Mouse (Mus musculus) spleen, postnatal 10 days (tissue): ENCODE results near the gene Klrb1b.
A peak's percentile ranks its signal among the peaks of the same experiment; 100 is the strongest.

ENCODE experiments used
- DNase-seq, 2 experiments: peaks; one replicate each; pipeline ENCODE4 v3.0.0; 2021 to 2022; ENCODE audit warnings: low spot score in 2 of 2

Klrb1b gene

GRCm38 (mm10) chr6:128826132-128826531 lies at the start of gene Klrb1b, which contains the start of gene Gm44511:
Klrb1b (minus strand) TSS chr6:128826331.
Gm44511 (minus strand) TSS chr6:128826315.
- DNase-seq = no peak

- DNase-seq = no peak
These were observed 45.9 kb upstream of the Klrb1b start for GRCm38 (mm10) chr6:128871910-128872610.

- DNase-seq = no peak
These were observed 42.7 kb upstream of the Klrb1b start for GRCm38 (mm10) chr6:128868861-128869260.

DNA sequence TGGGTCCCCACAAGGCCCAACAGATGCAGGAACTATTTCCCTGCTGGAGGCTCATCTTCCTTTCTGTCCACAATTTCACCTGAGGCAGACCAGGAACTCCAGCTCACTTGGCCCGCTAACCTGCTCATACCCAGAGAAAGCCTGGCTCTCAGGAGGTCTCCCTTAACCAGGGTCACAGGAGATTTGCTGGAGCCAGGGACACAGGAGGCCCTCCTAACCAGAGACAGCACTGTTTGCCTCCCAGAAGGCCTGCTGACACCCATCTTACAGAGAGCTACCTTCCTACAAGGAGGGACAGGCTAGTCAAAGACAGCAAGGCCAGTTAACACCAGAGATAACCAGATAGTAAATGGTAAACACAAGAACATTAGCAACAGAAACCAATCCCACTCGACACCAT lies 31.8 kb upstream of the Klrb1b start:
- DNase-seq = no peak

GRCm38 (mm10) chr6:128856250-128856649 lies 30.1 kb upstream of the Klrb1b start:
- peak in 1 of 2 experiments; percentile 60 for DNase-seq

DNA sequence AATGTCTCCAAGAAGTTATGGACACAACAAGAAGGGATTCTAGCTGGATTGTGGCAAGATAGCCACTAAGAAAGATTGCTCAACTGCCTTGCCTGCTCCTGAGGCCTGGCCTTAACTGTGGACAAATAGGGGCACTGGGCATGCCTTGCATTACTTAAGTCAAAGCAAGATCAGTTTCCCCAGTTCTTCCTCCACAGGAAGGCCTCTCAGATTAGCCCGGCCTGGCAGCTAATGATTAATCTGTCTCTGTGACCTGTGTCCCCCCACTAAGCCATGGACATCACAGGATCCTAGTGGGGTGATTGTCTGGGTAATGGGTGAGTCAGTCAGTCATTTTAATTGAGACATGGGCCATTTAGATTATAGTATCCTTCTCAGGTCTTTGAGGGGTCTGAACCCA lies 29.3 kb upstream of the Klrb1b start:
- DNase-seq = no peak

GRCm38 (mm10) chr6:128854895-128855294 lies 28.8 kb upstream of the Klrb1b start:
- DNase-seq = no peak

DNA sequence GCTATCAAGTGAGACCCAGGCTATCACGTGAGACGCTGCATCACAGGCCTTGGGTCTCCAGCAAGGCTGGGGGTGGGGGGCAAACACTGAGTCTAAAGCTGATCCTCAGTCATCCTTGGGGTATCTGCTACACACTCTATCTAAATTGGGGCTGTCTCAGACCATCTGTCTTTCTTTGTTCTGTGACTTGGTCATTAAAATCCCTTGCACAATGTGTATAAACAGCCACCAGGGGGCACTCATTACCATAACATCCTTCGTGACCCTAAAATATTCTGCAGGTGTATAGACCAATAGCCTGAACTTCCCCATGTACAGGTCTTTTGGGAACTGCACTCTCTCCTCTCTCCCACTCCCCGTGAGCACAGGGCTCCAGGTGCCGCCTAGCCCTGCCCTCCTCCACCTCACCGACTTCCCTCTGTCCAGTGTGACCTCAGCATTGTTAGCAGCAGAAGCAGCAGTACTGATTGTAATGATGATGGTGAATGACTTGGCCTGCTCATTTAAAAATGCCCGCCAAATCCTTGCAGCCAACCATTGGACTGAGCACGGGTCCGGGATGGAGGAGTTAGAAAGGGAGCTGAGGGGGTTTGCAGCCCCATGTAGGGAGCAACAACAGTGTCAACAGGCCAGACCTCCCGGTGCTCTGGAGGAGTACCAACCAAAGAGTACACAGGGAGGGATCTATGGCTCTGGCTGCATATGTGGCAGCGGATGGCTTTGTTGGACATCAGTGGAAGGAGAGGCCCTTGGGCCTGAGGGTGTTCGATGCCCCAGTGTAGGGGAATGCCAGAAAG lies 28.1 kb upstream of the Klrb1b start:
- DNase-seq = peak in 1 of 2 experiments; percentile 81

DNA sequence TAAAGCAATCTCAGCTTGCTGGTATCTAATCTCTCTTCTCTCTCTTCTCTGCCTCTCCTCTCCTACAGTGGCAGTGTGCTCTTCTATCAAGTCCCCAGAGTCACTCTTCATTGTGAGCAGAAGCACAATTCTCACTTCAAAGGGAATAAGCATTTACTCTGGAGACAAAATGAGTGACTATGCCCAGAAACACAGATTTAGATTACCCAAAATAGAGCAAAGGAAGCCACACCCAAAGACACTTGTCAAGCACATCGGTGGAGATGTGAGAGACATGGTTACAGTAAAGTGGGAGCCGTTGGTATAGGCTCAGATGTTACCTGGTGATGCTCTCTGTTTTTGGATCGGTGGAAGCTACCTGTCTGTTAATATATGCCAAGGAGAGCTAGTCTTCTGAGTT lies 26.6 kb upstream of the Klrb1b start:
- no peak for DNase-seq

- DNase-seq = no peak
These were observed 25.0 kb upstream of the Klrb1b start for GRCm38 (mm10) chr6:128851151-128851550.

GRCm38 (mm10) chr6:128850671-128851070 lies 24.5 kb upstream of the Klrb1b start:
- no peak for DNase-seq

DNA sequence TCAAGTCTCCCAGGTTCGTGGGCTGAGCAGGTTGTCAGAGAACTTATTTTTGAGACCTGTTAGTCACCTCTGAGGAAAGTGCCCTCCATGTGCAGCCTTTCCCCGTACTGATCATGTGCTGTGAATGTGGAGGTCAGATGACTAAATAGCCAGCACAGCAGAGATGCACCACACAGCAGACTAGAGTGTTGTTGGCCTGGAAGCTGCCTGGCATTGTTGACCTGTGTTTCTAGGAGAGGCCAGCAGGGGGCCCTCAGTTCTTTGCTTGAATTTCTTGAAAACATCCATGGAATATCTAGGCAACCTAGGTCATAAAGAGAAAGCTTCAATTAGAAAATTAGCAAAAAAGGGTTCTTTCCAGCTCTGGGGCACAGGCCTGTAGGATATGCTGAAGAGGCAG lies 23.8 kb upstream of the Klrb1b start:
- peak in 1 of 2 experiments; percentile 58 for DNase-seq

DNA sequence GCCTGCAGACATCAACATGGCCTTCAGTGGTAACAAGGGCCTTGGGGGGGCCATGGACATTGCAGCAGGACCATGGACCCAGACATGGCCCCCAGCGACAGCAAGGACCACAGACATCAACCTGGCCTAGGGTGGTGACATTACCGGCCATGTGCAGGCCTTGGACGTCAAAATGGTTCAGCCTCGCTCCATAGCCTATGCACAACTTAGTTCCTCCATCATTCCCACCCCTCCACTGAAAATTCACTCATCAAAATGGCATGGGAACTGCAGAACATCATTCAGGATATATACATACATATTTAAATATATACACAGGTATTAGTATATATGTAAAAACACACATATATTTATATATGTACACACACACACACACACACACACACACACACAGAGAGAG lies 21.3 kb upstream of the Klrb1b start:
- no peak for DNase-seq

DNA sequence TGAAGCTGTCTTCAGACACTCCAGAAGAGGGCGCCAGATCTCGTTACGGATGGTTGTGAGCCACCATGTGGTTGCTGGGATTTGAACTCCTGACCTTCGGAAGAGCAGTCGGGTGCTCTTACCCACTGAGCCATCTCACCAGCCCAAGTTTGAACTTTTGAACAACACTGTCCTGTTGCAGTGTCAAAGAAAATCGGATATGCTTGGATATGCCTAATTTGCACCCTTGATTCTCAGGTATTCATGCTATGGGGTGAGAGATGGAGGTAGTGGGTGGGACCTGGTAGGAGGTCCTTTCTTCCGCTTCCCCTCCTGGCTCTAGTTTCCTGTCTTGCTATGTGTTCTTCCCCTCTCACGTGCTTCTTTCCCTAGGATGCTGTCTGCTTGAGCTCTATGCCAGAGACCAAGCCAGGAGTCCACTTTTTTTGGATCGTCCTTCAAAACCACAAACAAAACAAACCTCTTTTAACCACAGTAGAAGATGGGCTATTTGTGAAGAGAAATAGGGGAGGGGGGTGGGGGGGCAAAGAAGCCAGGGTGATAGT lies 19.9 kb upstream of the Klrb1b start:
- no peak for DNase-seq

GRCm38 (mm10) chr6:128845319-128845979 lies 19.3 kb upstream of the Klrb1b start:
- DNase-seq = peak; percentile 81 to 90

- DNase-seq = no peak
These were observed 18.5 kb upstream of the Klrb1b start for GRCm38 (mm10) chr6:128844586-128845080.

DNA sequence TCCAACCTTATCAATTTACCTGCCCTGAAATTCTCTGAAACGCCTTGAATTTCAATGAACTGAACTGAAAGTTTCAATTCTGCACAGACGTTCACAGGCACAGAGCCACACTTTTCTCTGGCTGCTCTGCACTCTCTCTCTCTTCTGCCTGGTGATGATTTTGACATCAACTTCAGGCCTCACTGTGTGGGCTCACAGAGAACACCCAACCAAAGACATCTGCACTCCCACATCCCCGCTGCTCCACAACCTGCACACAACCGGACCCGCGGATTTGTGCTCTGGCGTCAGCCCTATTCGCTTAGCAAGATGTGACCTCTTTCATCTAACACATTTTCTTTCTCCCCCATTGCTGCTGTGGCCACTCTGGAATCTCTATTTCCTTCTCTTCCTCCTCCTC lies 18.0 kb upstream of the Klrb1b start:
- DNase-seq = no peak

DNA sequence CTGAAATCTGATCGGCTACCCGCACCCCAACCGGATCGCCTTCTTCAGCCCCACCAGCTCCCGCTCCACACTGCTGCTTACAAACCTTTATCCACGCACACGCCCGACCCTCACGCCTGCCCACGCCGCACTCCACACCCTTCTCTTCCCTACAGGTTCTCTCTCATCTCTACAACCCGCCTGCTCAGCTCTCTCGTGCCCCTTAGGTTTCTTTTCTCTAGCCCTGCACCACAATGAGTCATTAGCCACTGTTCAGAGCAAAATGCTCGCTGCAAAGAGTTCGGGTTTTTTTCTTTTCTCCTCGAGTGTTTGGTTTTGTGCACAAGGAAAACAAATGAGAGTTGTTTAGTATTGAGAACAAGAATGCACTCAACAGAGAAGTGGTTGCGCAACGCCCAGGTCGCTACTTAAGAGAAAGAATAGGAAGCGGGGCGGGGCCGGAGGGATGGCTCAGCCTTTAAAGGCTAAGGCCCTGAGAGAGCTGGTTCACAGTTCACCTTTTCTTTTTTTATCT lies 17.4 kb upstream of the Klrb1b start:
- DNase-seq = peak; percentile 47 to 80

- DNase-seq = peak; percentile 82 to 84
These were observed 16.9 kb upstream of the Klrb1b start for GRCm38 (mm10) chr6:128842945-128843478.

DNA sequence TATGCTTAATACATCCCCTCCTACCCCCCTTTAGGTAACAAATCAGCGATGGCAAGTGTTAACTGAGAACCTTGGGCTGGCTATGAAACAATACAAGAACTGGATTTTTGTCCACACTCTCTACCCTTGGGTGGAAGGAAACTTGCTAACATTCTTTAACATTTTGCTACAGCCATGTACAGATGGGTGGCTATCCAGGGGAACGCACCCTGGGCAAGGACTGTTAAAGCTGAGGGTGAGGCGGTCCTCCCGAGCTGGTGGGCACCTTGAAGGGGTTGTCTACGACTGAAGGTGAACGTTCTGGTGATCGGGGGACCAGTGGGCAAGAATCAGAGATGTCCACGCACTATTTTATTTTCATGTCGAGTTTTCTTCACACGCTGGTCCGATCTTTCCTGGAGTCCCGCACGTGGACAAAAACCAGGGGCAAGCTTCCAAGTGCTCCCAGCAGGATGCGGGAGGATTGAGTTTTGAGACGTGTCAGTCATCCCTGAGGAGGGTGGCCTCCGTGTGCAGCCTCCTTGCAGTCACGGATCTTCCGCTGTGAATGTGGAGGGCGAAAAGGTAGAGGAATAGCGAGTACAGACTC lies 16.3 kb upstream of the Klrb1b start:
- DNase-seq = peak in 1 of 2 experiments; percentile 47
